Mouse (Mus musculus): ENCODE measurements around the gene Pik3c2g.

Pik3c2g gene

DNA sequence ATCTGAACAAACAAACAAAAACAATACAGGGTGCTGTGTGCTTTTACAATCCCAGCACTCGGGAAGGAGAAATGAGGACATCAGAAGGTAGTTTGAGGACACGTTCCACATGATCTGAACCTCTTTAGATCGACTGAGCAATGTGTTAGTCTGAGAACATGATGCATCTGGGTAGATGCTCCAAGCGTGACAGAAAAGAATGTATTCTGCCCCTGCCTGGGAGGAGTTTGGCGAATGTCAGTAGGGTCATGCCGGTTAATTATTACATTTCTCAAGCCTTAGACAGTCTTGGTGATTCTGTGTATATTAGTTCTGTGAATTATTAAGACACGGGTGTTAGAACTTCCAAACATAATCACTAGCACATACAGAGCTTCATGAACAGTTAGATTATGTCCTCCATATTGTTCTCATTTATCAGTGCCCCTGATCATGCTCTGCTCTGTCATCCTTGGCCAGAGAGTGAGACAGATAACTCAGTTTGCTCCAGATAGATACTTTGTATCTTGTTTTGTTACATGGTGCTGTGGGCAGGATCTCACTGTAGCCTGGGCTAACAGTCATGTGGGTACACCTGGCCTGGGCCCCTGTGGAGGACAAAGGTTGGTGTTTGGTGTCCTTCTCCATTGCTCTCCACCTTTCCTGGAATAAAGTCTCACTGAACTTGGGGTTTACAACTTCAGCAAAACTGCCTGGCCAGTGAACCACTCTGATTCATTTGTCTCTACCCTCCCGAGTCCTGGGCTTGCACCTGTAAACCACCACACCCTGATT lies 360.3 kb downstream of the Pik3c2g start:
- no peak for DNase-seq

DNA sequence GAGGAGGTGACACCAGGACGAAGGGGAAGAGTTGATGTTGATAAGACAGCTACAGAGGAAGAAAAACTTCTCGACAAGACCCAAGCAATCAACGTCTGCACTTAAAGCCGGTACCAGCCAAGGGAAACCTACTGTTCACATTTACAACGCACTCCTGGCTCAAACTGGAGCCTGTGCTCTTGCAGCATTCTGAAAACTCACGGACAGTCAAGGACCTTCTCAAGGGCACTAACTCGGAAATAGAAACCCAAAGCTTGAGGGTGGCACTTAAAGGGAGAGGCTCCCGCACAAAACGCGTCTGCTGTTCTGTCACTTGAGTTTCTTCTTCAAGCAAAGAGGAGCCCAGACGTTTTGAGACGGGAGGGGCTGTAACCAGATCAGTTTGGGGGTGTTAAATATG lies 366.6 kb downstream of the Pik3c2g start:
- no peak for DNase-seq

DNA sequence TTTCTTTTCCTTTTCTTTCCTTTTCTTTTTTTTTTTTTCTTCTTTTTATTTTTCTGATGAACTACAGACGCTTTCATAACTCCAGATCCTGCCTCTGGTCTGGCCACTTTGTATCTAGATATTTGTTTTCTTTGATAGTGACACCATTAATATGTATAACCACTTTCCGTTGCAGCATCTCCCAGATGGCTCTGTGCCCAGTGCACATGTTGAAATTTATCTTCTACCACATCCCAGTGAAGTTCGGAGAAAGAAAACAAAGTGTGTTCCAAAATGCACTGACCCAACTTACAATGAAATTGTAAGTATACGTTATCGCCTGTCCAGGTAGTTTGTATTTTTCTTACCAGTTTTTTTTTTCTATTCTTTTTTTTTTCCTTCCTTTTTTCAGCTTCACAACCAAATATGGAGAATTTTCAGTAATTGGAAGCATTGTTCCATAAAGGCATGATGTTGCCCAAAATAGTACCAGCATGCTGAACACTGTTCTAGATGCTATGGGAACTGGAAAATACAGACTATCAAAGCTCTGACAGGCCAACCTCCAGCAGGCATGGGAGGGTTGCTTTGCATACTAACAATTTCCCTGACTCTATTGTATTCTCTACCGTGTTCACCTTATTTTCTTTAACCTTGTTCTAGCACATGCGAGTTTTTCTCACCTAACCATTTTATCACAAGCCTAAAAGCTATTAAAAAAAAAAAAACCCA lies 370.7 kb downstream of the Pik3c2g start:
- no peak for DNase-seq

DNA sequence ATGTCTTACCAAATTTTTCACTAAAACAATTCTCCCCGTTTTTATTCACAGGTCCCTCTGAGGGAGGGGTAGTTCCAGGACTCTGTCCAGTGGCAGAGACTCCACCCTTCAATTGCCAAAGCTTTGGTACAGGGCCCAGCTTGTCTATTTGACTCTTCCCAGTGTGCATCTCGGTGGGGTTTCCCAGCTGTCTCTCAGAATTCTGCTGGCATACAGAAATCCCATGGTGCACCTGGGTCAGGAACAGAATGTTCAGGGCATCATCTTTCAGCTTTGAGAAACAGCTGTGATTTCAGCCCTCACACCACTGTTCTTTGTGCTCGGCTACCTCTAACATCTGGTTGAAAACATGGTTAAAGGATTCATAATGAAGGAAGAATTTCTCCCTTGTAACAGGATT lies 376.8 kb downstream of the Pik3c2g start:
- DNase-seq = no peak

DNA sequence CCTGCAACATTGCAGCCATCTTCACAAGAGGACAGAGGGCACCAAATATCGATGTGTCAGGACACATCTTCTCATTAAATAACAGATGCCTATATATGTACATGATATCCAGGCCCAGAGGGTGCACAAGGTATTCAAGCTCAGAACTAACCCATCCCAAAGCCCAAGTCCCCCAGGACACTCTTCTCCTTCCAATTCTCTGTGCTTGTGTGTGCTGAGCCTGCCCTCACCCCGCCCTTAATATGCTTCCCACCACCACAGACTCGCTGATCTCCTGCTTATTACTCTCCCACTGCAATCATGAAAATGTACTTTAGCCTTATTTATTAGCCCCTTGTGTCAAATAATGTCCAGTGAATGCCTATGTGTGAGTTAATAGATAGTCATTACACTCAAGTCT lies 377.9 kb downstream of the Pik3c2g start:
- no peak for DNase-seq

DNA sequence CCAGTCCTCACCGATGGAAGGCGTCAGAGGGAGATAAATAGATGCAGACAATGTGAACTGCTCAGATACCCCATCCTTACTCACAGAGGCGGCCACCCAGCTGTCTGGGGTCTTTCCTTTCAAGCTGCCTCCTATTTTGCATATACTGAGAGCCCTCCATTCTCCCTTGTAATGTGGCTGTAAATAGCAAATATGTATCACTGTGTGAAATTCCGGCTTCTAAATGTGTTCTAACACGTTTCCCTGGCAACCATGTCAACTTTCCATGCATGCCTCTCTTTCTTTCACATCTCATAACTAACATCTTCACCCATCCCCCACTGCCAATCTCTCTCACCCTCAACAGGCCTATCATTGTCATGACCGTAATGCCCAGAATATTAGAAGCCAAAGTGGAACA lies 379.7 kb downstream of the Pik3c2g start:
- DNase-seq = no peak

DNA sequence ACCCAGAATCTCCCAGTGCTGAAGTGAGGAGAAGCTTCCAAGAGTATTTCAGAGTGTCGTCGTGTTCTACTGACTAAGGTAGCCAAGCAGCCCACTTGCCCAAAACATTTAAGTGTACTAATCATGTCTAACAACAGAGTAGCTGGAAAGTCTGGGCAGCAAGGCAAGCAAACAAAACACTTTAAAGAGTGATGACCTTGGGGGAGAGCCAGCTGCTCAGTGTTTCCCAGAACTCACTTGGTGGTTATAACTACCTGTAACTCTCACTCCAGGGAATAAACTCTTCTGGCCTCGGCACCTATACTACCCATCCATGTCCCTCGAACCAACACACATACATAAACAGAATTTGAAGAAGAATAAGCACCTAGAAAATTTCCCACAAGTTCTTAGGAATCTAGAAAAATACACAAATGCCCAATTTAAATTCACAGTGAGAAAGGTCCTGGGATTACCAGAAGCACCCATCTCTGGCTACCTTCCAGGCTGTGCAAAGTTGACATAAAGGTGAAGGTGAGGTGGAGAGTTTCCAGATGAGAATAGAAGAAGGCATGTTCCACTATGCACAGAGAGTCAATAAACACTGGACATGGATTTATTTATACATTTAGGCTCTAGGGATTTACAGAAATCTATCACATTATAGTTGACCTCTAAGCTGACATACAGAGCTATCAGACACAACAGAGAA lies 384.7 kb downstream of the Pik3c2g start:
- no peak for DNase-seq

DNA sequence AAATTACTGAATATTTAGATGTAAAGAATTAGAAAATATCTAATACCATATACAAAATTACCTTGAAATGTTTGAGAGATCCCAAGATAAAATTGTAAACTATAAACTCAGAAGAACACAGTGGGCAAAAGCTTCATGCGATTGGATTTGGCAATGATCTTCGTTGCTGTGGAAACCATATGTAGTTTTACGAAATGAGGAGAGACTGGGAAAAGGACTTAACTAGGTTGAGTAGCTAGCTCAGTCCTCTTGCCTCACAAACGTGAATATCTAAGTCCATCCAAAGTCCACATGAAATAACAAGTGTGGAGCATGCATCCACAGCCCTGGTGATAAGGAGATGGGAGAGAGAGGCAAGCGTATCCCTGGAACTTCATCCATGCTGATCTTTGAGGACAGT lies 387.6 kb downstream of the Pik3c2g start:
- DNase-seq = no peak

DNA sequence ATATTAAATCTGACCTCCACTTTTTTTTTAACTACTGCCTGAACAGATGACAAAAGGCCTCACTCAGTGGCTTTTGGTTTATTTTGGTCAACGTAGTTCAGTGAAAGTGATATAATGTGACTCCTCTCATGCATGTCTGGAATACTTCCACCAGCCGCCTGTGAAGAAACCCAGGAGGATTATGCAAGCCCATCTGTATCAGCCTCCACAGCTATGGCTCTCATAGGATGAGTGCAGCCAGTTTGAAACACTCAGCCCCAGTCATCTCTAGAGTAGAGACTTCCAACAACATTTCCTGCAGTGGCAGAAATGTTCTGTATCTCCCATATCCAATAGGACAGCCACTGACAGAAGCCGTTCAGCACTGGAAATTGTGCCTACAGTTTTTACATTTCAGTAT lies 391.1 kb downstream of the Pik3c2g start:
- DNase-seq = no peak

DNA sequence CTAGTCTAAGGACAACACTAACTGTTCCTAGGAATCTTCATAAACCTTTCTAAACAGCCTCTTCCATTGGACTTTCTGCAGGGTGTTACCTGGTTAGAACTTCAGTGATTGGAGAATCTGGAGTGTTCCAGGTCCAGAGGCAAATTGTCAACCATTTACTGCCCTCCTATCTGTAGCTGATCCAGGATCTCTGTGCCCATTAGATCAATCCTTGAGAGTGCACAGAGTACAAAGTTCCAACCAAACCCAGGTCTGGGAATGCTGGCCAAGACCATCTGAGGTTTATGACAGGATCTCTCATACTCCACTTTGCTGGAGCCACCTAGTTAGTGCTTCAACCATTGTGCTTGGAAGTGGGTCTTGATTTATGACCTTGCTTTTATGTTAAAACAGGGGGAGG lies 394.0 kb downstream of the Pik3c2g start:
- no peak for DNase-seq

DNA sequence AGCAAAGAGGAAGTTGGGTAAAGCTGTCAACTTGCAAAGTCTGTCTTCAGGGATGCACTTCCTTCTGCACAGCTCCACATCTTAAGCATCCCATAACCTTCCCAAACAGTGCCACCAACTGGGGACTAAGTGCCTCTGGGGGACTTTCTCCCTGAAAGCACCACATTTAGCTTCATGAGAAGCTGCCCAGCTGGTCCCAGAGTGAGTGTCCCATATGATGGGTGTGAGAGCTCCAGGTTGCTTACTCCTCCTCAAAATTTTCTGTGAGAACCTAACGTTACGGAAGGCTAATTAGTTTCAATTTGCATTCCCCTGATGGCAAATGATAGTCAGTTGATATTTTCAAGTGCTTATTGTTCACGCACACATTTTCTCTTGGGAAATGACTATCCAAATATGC lies 397.0 kb downstream of the Pik3c2g start:
- no peak for DNase-seq

DNA sequence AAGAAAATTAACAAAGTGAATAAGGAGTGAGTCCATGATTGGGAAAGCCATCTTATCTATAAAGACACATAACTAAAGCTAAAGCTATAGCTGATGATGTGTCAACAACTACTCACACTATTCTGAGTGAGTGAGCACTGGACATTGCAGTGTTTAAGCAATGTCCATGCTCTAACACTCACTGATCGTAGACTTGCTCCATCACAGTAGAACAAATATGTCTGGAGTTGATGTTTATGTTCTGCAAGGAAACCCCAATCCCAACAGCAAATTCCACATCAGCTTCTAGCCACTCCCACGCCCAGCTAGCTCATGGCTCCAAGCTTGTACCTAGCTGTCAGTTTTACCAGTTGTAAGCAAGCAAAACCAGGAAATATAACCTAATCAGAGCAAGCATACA lies 399.5 kb downstream of the Pik3c2g start:
- DNase-seq = no peak

DNA sequence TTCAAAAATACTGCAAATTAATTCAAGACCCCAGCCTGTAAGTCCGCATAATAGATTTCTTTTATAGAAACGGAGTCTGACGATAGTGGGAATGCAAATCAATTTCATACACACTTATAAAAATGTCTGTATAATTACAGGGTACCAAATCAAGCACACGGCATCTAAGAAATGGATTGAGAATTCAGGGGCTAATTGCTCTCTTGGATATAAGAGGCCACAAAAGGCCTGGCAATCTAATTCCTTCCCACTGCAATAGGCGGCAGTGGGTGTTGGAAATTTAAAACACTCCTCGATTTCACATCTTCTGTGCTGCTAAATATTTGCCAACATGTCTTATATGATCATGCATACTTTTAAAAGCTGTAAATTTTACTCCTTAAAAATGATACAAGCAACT lies 402.1 kb downstream of the Pik3c2g start:
- no peak for DNase-seq

DNA sequence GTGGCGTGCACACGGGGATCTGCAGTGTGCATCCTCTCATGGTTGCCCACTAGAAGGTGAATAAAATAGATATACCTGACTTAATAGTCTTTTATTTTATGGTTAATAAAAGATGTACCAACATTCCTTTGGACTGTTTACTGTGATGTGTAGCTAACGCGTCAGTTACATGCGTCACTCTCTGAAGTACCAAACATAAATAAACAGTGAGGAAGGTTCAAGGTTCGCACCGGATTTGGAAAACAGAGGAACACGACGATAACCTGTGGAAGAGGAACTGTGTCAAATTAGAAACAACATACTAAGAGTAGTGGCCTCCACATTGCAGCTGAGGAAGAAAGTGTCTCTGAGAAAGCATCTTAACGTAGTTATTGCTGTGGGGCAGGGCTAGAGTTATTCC lies 402.6 kb downstream of the Pik3c2g start:
- no peak for DNase-seq

DNA sequence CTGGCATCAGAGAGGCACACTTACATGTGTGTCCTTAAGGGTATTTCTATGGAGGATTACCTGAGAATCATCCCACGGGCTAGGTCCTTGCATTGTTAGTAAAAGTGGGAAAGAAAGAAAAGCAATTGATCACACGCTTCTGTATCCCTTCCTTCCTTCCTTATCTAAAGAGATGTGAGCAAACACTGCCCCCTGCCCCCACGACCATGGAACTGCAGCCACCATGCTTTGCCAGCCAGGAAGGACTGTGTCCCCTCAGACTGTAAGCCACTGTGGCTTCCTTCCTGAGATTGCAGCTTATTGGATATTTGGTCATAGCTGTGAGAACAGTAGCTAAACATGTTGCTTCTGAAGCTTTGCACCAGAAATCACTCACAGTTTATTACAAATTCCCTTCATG lies 418.2 kb downstream of the Pik3c2g start:
- DNase-seq = no peak
